Mouse (Mus musculus) liver, embryonic 12.5 days (tissue): ENCODE measurements around the gene Btf3l4. TPM values are rescaled to one million over a fixed set of nuclear protein-coding genes. Genes with fewer than 3 reads are reported as not detected.

Experiments
- ATAC-seq: fragments of 200-750 bp; cut with Nextera tagmentation; 2 replicates; pipeline ENCODE4 v1.8.0; 2017; ENCODE audit warnings: moderate number of reproducible peaks, mild to moderate bottlenecking, moderate library complexity
- H3K27ac ChIP-seq: fragments of 300-500 bp; sonication (generic); 2 replicates; pipeline ENCODE4 v1.5.1; 2016; ENCODE audit warnings: mild to moderate bottlenecking
- H3K27me3 ChIP-seq: fragments of 300-500 bp; sonication (generic); replicated peaks from 2 replicates; pipeline ENCODE4 v1.6.1; 2016; ENCODE audit warnings: mild to moderate bottlenecking, moderate library complexity
- H3K36me3 ChIP-seq: fragments of 300-500 bp; sonication (generic); 2 replicates; pipeline ENCODE4 v1.6.1; 2016; ENCODE audit warnings: mild to moderate bottlenecking, moderate library complexity
- H3K4me1 ChIP-seq: fragments of 300-500 bp; sonication (generic); 2 replicates; pipeline ENCODE4 v1.6.1; 2016
- H3K4me2 ChIP-seq: fragments of 300-500 bp; sonication (generic); 2 replicates; pipeline ENCODE4 v1.6.1; 2016; ENCODE audit warnings: mild to moderate bottlenecking, moderate library complexity
- H3K4me3 ChIP-seq: fragments of 300-500 bp; sonication (generic); 2 replicates; pipeline ENCODE4 v1.5.1; 2016; ENCODE audit warnings: mild to moderate bottlenecking, moderate library complexity
- H3K9ac ChIP-seq: fragments of 300-500 bp; sonication (generic); 2 replicates; pipeline ENCODE4 v1.6.1; 2016; ENCODE audit warnings: mild to moderate bottlenecking, moderate library complexity
- H3K9me3 ChIP-seq: fragments of 300-500 bp; sonication (generic); replicated peaks from 2 replicates; pipeline ENCODE4 v1.6.1; 2016; ENCODE audit warnings: mild to moderate bottlenecking, moderate library complexity
- WGBS: fragments of 180-500 bp; shearing (Covaris S2); methylation state at CpG from one replicate; pipeline ENCODE4 v1.1.7; 2016; ENCODE audit not compliant: insufficient replicate concordance; 5-methylcytosine and 5-hydroxymethylcytosine counted together
- polyA plus RNA-seq: library from polyadenylated mRNA; unstranded; fragments of >200 nt; fragmentation: Nextera tagmentation; extraction: Ambion mirVana; gene quantifications from 2 replicates; pipeline ENCODE4 v1.2.1, GENCODE M21; 2016

The Btf3l4 gene
- polyA plus RNA-seq, 1 experiment from 2014 or later = 67.0 TPM

DNA sequence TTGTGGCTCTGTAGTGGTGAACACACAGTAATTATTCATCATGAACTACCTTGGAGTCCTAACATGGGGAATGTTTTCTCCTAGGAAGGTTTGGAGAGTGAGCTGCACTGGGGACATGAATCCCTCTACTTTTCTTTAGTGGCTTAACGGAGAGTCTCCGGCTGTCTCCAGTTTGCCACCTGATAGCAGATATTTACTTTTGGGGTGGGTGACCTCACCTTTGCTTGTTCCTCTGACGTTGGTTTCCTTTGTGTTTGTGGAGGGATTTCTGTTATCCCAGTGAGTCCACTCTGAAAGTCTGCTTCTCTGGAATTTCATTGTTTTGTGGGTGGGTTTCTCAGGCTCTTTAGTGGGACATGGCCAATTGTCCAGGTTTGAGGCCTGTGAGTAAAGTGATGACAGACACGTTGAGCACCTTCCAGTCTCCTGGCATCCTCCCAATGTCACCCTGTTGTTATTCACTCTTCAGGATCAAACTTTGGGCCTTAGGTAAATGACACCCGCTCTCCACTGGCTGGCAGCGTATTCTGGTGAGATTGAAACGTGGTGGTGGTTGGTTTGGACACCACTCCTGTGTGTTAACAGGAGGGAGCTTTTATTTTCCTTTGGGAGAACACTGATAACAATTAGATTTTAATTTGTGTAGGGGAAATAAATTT lies 8.6 kb upstream of the Btf3l4 start:
- 70% methylated on average over 7 of the region's 7 CpGs for WGBS
- H3K4me3 ChIP-seq = no peak overlapping the region
- no peak overlapping the region for H3K4me2 ChIP-seq
- no peak for ATAC-seq
- H3K9me3 ChIP-seq = no peaks in the 10 kb centered on the region
- no peak overlapping the region for H3K9ac ChIP-seq
- no peak overlapping the region for H3K27ac ChIP-seq
- H3K4me1 ChIP-seq = peaks cover 14% of the 10 kb centered on the region
- H3K36me3 ChIP-seq = no peaks in the 10 kb centered on the region
- H3K27me3 ChIP-seq = no peaks in the 10 kb centered on the region

DNA sequence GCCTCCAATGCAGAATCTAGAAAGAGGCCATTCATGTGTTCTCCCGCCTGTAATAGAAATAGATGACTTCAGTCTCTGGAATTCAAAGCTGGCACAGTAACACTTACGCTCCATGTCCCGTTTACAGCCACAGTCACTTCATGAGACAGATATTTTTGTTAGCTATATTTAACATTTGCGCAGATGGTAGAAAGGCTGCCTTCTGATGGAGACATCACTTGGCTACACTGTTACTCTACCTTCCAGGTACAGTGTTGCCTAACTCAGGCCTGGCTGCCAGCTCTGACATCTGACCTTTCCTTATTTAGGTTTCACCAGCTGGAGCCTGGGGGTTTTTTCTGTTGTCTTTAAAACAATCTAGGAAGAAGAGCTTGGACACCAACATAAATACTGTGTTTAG lies 4.6 kb upstream of the Btf3l4 start:
- 81% methylated on average over 4 of the region's 4 CpGs for WGBS

DNA sequence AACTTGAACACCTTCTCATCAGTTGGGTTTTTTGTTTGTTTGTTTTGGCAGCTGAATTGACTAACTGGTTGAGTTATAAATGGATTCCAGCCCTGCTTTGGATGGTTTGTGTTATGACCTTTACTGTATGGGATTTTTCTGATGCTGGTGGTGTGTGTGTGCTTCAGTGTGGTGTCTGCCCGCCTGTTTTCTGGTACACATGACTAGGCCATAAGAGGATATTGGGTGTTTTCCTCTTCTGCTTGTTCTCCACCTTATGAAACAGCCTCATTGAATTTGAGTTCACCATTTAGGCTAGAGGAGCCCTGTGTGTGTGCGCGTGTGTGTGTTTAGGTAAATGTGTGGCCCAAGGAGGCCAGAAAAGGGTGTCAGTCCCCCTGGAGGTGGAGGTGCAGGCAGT lies 2.1 kb upstream of the Btf3l4 start:
- Histone ChIP-seq H3K4me3 (peak overlapping the region; percentile 97), H3K27me3 (no peaks in the 10 kb centered on the region), H3K9ac (peak overlapping the region; percentile 97), H3K4me2 (peak overlapping the region; percentile 94), H3K27ac (peak overlapping the region; percentile 94), H3K9me3 (no peaks in the 10 kb centered on the region), H3K36me3 (no peaks in the 10 kb centered on the region), H3K4me1 (peaks cover 39% of the 10 kb centered on the region)
- 65% methylated on average over 3 of the region's 3 CpGs for WGBS
- no peak for ATAC-seq

More for the DNA sequence above, 4.6 kb upstream of the Btf3l4 start:
- Histone ChIP-seq H3K36me3 (no peaks in the 10 kb centered on the region), H3K4me3 (no peak overlapping the region), H3K27ac (no peak overlapping the region), H3K4me1 (peaks cover 22% of the 10 kb centered on the region), H3K9me3 (no peaks in the 10 kb centered on the region), H3K4me2 (no peak overlapping the region), H3K27me3 (no peaks in the 10 kb centered on the region), H3K9ac (no peak overlapping the region)
- no peak for ATAC-seq

DNA sequence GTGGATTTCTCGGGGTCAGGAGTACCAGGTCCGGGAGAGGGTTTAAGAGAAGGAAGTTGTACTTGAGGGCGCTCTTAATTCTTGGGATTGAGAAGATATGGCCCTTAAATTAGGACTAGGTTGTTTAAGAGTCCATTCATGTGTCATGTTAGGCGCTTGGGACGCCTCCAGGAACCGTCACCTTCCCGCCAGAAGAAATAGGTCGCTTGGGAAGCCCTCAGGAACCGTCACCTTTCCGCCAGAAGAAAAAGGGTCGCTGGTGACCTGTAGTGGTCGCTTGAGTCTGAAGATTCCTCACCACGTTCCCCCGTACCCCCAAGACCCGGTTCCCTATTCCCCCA lies 1.5 kb upstream of the Btf3l4 start:
- Histone ChIP-seq H3K36me3 (peaks cover 5% of the 10 kb centered on the region), H3K4me3 (peak overlapping the region; percentile 97), H3K9me3 (no peaks in the 10 kb centered on the region), H3K4me1 (peaks cover 39% of the 10 kb centered on the region), H3K27me3 (no peaks in the 10 kb centered on the region), H3K27ac (peak overlapping the region; percentile 94), H3K9ac (peak overlapping the region; percentile 97), H3K4me2 (peak overlapping the region; percentile 94)
- WGBS = 2% methylated on average over 15 of the region's 15 CpGs
- no peak for ATAC-seq

DNA sequence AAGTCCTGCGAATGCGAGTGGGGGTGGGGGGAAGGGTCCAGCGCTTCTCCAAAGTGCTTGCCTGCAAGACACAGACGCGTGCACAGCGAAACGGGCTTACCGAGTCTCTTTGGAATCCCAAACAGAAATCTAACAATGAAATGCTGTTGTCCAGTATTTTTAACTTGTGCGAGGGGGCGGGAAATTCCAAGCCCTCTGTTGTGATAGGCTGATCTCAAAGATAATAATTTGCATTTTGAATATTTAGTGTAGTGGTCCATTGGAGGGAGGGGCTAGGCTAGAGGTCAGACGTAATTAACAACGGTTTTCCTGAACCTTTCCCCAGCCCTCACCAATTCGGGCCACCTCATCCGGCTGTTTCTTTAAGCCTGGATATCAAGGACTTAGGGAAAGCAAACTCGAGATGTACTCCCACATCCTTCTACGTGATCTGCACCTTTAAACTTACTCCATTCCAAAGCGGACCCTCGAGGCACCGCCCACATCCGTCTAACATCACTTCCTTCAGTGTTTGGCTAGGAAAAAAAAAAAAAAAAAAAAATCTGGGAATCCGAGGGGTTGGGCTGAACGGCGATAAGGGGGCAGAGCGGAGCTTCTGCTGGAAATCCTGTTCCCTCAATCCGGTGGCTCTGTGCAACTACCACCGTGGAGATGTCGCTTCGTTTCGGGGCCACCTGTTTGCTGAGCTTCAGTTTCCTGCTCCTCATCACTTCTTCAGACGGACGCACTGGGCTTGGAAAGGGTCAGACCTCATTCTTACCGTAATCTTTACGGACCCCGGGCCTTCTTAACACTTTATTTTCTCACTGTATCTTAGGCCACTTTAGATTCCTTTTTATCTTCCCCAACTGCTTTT lies 929 bp upstream of the Btf3l4 start, which contains the start of gene Txndc12:
TSS of gene Txndc12 (plus strand) at position 487 of the 856 bp plus-strand sequence.
- no peaks in the 10 kb centered on the region for H3K27me3 ChIP-seq
- H3K27ac ChIP-seq = peak within 1 kb of the TSS; percentile 94
- peak within 1 kb of the TSS; percentile 97 for H3K9ac ChIP-seq
- peak; percentile 36 for ATAC-seq
- peak within 1 kb of the TSS; percentile 94 for H3K4me2 ChIP-seq
- H3K4me3 ChIP-seq = peak within 1 kb of the TSS; percentile 97
- H3K36me3 ChIP-seq = peaks cover 11% of the 10 kb centered on the region
- no peaks in the 10 kb centered on the region for H3K9me3 ChIP-seq
- H3K4me1 ChIP-seq = peaks cover 39% of the 10 kb centered on the region
- under 1% methylated on average over 34 of the region's 34 CpGs for WGBS

DNA sequence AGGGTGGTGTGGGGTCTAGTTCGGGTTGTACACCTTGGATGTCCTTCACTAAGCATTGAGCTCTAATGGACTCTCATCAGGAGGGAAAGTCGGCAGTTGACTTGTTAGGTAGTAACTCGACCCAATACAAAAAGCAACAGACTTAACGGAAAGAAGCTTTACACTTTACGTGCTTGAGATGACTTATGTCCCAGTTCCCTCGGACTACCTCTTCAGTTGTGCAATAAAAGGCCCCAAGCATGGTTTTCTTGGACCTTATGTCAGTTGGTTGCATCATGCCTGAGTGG lies 357 bp upstream of the Btf3l4 start:
- H3K36me3 ChIP-seq = peaks cover 16% of the 10 kb centered on the region
- H3K27ac ChIP-seq = peak overlapping the region; percentile 94
- peak overlapping the region; percentile 94 for H3K4me2 ChIP-seq
- under 1% methylated on average over 6 of the region's 6 CpGs for WGBS
- H3K4me3 ChIP-seq = peak overlapping the region; percentile 97
- peak overlapping the region; percentile 97 for H3K9ac ChIP-seq
- H3K4me1 ChIP-seq = peaks cover 39% of the 10 kb centered on the region
- ATAC-seq = no peak; the same call in 1 of the 2 replicates
- no peaks in the 10 kb centered on the region for H3K9me3 ChIP-seq
- no peaks in the 10 kb centered on the region for H3K27me3 ChIP-seq

DNA sequence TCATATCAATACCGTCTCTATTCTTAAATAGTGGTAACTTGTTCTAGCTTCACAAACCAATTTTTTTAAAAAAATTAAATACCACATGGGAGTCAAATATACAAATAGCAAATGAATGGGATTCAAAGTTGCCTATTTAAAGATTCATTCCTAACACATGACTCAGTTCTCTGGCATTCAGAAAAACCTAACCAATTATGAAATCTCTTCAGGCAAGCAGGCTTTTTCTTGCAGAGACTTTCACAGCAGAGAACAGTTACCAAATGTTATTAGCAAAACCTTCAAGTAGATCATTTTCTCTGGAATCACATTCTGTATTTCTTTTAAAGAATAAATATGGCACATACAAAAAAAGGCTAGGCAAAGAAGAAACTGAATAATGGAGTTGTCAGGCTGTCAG lies 2.7 kb downstream of the Btf3l4 start:
- no peak for ATAC-seq

DNA sequence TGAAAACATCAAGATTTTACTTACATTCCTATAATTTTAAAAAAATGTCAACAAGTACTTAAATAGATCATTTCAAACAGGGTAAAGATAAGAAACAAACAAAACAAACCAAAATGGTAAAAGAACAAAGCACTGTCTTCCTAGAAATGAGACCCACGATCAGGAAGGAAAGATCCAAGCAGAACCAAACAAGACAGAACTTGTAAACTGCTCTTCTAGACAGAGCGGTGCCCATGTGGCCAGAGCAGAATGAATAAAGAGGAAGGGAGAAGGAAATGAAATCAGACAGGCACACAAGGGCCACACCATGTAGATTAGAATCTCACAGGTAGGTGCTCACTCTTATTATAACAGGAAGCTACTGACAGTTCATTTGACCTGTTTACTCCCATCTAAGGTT lies 6.8 kb downstream of the Btf3l4 start:
- 88% methylated on average over 2 of the region's 2 CpGs for WGBS
- Histone ChIP-seq H3K4me3 (no peak overlapping the region), H3K27ac (no peak overlapping the region), H3K9ac (no peak overlapping the region), H3K27me3 (no peaks in the 10 kb centered on the region), H3K4me2 (no peak overlapping the region), H3K36me3 (peaks cover 80% of the 10 kb centered on the region), H3K4me1 (peaks cover 8% of the 10 kb centered on the region), H3K9me3 (no peaks in the 10 kb centered on the region)
- no peak for ATAC-seq

More for the DNA sequence above, 2.7 kb downstream of the Btf3l4 start:
- no peak overlapping the region for H3K9ac ChIP-seq
- H3K36me3 ChIP-seq = peaks cover 43% of the 10 kb centered on the region
- no peaks in the 10 kb centered on the region for H3K9me3 ChIP-seq
- 92% methylated on average over 1 of the region's 1 CpGs for WGBS
- H3K4me1 ChIP-seq = peaks cover 28% of the 10 kb centered on the region
- H3K27ac ChIP-seq = no peak overlapping the region
- H3K4me2 ChIP-seq = no peak overlapping the region
- no peaks in the 10 kb centered on the region for H3K27me3 ChIP-seq
- no peak overlapping the region for H3K4me3 ChIP-seq

DNA sequence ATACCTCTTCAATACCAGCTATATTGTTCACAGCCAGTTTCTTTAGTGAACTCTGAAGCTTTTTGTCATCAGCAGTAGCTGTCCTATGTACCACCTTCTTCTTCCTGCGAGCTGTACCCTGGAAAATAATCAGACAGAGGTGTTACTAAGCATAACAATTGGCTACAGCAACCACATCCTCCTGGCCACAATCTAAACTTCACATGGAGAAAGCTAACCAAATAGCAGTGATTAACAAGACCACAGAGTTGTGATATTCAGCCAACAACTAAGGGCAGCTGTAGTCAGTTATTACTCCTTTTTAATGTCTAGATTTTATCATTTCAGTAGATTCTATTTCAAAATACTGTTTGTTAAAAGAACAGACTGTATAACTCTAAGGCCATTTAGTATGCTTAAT lies 7.3 kb downstream of the Btf3l4 start:
- H3K4me2 ChIP-seq = no peak overlapping the region
- WGBS = 79% methylated on average over 1 of the region's 1 CpGs

DNA sequence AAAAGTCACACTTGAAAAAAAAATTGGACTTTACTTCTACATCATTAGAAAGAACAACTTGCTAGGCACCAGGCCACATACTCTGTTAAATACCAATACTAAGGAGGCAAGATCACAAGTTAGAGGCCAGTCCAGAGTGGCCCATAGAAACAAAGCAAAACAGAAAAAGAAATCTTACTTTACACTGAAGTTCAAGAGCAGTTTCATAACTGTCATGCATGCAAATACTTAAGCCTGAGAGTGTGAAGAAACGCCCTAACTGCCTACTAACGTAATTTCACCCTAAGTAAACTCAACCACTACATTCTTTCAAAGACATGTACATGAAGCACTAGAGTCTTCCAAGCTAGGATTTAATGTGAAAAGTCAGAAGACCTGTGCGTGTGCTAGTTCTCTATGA lies 7.7 kb downstream of the Btf3l4 start:
- H3K9ac ChIP-seq = no peak overlapping the region
- no peak overlapping the region for H3K4me3 ChIP-seq
- ATAC-seq = no peak
- H3K36me3 ChIP-seq = peaks cover 88% of the 10 kb centered on the region
- 0 out of 2 replicates have a peak, but pooled peaks cover under 1% of the 10 kb centered on the region for H3K4me1 ChIP-seq
- no peak overlapping the region for H3K27ac ChIP-seq
- no peaks in the 10 kb centered on the region for H3K27me3 ChIP-seq
- 91% methylated on average over 3 of the region's 3 CpGs for WGBS
- no peak overlapping the region for H3K4me2 ChIP-seq
- no peaks in the 10 kb centered on the region for H3K9me3 ChIP-seq

More for the DNA sequence above, 7.3 kb downstream of the Btf3l4 start:
- no peaks in the 10 kb centered on the region for H3K9me3 ChIP-seq
- no peak overlapping the region for H3K4me3 ChIP-seq
- peaks cover 4% of the 10 kb centered on the region for H3K4me1 ChIP-seq
- H3K9ac ChIP-seq = no peak overlapping the region
- H3K27me3 ChIP-seq = no peaks in the 10 kb centered on the region
- no peak overlapping the region for H3K27ac ChIP-seq
- H3K36me3 ChIP-seq = peaks cover 84% of the 10 kb centered on the region
- no peak for ATAC-seq

DNA sequence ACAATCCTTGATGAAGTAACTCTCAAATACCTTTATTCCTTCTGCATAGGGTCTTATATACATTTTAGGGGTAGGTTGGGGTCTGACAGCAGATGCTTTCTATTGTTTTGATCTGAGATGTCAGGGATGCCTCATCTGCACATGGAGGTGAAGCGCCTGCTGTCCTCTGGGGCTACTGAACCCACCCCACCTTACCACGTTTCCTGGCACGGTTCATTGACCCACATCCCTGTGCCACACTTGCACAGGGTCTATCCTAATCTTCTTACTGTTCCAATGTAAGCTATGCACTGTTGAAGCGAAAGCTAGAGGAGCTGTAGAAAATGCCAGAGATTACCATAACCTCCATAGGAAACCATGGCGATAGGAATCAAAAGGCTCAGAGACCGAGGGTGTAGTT lies 21.9 kb downstream of the Btf3l4 start:
- ATAC-seq = no peak

DNA sequence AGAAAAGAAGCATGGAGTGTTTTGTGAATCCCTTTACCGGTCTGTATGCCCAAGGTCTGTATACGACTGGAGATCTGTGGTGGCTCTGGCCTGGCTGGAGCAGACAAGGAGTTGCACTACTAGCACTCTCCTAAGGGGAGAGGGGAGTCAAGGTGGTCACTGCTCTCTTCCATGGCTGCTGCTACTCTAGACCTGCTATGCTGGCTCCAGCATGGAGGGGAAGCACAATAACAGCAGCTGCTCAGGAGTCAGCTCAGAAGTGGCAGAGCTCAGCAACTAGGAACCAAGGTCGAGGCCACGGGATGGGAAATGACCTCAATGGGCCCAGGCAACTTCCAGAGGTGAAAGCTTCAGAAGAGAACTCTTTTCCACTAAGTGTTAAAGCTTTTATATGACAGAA lies 22.3 kb downstream of the Btf3l4 start:
- 62% methylated on average over 4 of the region's 4 CpGs for WGBS

More for the DNA sequence above, 21.9 kb downstream of the Btf3l4 start:
- Histone ChIP-seq H3K4me2 (no peak overlapping the region), H3K36me3 (peaks cover 6% of the 10 kb centered on the region), H3K4me3 (no peak overlapping the region), H3K4me1 (no peaks in the 10 kb centered on the region), H3K9ac (no peak overlapping the region), H3K27me3 (no peaks in the 10 kb centered on the region), H3K9me3 (no peaks in the 10 kb centered on the region), H3K27ac (no peak overlapping the region)
- WGBS = 64% methylated on average over 6 of the region's 6 CpGs

More for the DNA sequence above, 22.3 kb downstream of the Btf3l4 start:
- H3K4me1 ChIP-seq = no peaks in the 10 kb centered on the region
- H3K9me3 ChIP-seq = no peaks in the 10 kb centered on the region
- no peak for ATAC-seq
- no peak overlapping the region for H3K4me3 ChIP-seq
- peaks cover 6% of the 10 kb centered on the region for H3K36me3 ChIP-seq
- H3K27ac ChIP-seq = no peak overlapping the region
- H3K27me3 ChIP-seq = no peaks in the 10 kb centered on the region
- no peak overlapping the region for H3K4me2 ChIP-seq
- H3K9ac ChIP-seq = no peak overlapping the region
